Mouse (Mus musculus): ENCODE results near the gene Olfr57.

DNA sequence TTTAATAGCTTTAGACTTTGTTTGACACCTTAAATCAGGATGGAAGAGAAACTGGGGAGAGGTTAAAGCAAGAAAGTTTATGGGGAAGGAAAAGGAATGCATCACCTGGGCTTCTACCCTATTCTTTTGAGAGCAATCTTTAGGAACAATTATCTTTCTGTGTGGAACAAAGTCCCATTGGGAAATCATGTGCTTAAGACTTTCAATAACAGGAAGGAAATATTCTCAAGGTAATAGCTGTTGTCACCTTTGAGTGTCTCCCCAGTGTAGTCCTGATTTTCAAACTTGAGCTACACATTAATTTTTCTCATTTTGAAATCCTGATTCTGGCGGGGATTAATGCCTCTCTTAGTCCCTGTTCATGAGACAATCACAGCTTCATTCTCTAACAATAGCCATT is 16.4 kb upstream of the Olfr57 start, which contains the start of gene Olfr1351:
- TF ChIP-seq POLR2A (IDR thresholded peaks at IDR 0.05; ENCODE audit: low read depth, low read length) (no peak), CTCF (IDR thresholded peaks at IDR 0.05; ENCODE audit: extremely low read depth, insufficient read length, insufficient replicate concordance, low read depth, low read length) (no peak)

All from small intestine, adult 2 months (tissue).